Mouse (Mus musculus) hindbrain, embryonic 11.5 days (tissue): ENCODE measurements around the gene Ywhab. TPM values are rescaled to one million over a fixed set of nuclear protein-coding genes. Genes with fewer than 3 reads are reported as not detected.

Experiments used
- ATAC-seq: fragments of 200-750 bp; cut with Nextera tagmentation; 2 replicates; pipeline ENCODE4 v1.8.0; 2017; ENCODE audit warnings: mild to moderate bottlenecking, moderate TSS enrichment, moderate library complexity; ENCODE audit not compliant: low FRiP score
- DNase-seq: peaks from one replicate; pipeline ENCODE4 v3.0.0-alpha.2; 2015; ENCODE audit warnings: low spot score
- H3K27ac ChIP-seq: fragments of 300-500 bp; sonication (generic); 2 replicates; pipeline ENCODE4 v1.5.1; 2014; ENCODE audit warnings: mild to moderate bottlenecking, low read depth, low read length
- H3K27me3 ChIP-seq: fragments of 300-500 bp; sonication (generic); 2 replicates; pipeline ENCODE4 v1.6.1; 2014; ENCODE audit warnings: mild to moderate bottlenecking, low read length, moderate library complexity, mixed read lengths; ENCODE audit not compliant: control insufficient read depth, insufficient read depth
- H3K36me3 ChIP-seq: fragments of 300-500 bp; sonication (generic); 2 replicates; pipeline ENCODE4 v1.6.1; 2014; ENCODE audit warnings: mild to moderate bottlenecking, low read length, moderate library complexity, mixed read lengths; ENCODE audit not compliant: control insufficient read depth, insufficient read depth
- H3K4me1 ChIP-seq: fragments of 300-500 bp; sonication (generic); replicated peaks from 2 replicates; pipeline ENCODE4 v1.6.1; 2014; ENCODE audit warnings: low read length, mixed read lengths; ENCODE audit not compliant: control insufficient read depth, insufficient read depth
- H3K4me2 ChIP-seq: fragments of 300-500 bp; sonication (generic); replicated peaks from 2 replicates; pipeline ENCODE4 v1.6.1; 2014; ENCODE audit warnings: mild to moderate bottlenecking, low read depth, low read length
- H3K4me3 ChIP-seq: fragments of 300-500 bp; sonication (generic); 2 replicates; pipeline ENCODE4 v1.5.1; 2014; ENCODE audit warnings: low read depth, low read length
- H3K9ac ChIP-seq: fragments of 300-500 bp; sonication (generic); 2 replicates; pipeline ENCODE4 v1.6.1; 2014; ENCODE audit warnings: low read depth, low read length
- H3K9me3 ChIP-seq: fragments of 300-500 bp; sonication (generic); 2 replicates; pipeline ENCODE4 v1.6.1; 2016; ENCODE audit warnings: low read length; ENCODE audit not compliant: control insufficient read depth
- WGBS: fragments of 180-500 bp; shearing (Covaris S2); extraction: QIAGEN DNeasy Blood & Tissue Kit; methylation state at CpG from one replicate; pipeline ENCODE4 v1.1.7; 2014; 5-methylcytosine and 5-hydroxymethylcytosine counted together
- polyA plus RNA-seq: library from polyadenylated mRNA; unstranded; fragments of >200 nt; fragmentation: Nextera tagmentation; extraction: Ambion mirVana; gene quantifications from 2 replicates; pipeline ENCODE4 v1.2.1, GENCODE M21; 2014

The Ywhab gene
- polyA plus RNA-seq, 1 experiment from 2014 or later: 328 TPM

DNA sequence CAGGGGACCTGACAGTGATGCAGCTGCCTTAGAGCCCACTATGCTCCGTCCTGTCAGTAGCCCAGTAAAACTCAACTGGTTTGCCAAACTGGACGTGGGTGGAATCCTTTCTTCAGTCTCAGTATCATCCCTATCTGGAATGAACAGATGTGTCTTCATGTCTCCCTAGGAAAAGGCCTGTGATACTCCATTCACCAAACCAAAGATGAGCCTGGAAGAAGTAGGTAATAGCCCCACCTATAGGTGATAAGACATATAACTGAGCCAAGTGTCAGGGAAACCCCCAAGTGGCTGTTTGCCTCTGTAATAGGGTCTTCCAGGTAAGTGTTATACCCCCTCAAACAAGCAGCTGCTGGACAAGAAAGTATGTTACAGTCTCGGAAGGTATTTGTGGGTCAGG, 24.1 kb downstream of the Ywhab start:
- WGBS: 94% methylated on average over 3 of the region's 3 CpGs
- H3K9ac ChIP-seq: no peak overlapping the region
- ATAC-seq: no peak

DNA sequence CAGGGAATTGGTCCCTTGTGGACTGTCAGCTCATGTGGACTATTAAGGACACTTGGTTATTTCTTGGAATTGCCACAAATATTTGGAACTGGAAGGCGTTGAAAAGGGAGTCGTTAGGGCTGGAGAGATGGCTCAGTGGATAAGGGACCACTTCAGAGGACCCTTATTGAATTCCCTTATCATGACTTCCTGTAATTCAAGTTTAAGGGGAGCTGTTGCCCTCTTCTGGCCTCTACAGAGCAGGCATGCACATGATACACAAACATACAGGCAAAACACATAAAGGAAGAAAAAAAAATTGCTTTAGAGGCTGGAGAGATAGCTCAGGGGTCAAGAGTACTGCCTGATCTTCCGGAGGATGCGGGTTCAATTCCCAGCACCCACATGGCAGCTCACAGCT, 25.2 kb downstream of the Ywhab start:
- H3K9ac ChIP-seq: no peak overlapping the region
- H3K9me3 ChIP-seq: no peaks in the 10 kb centered on the region
- ATAC-seq (no peak), DNase-seq (no peak)
- H3K27me3 ChIP-seq: no peaks in the 10 kb centered on the region
- no peaks in the 10 kb centered on the region for H3K4me1 ChIP-seq
- peaks cover 20% of the 10 kb centered on the region for H3K36me3 ChIP-seq
- no peak overlapping the region for H3K27ac ChIP-seq
- no peak overlapping the region for H3K4me3 ChIP-seq
- no peak overlapping the region for H3K4me2 ChIP-seq
- 90% methylated on average over 4 of the region's 4 CpGs for WGBS

More for the DNA sequence above, 24.1 kb downstream of the Ywhab start:
- Histone ChIP-seq H3K27ac (no peak overlapping the region), H3K4me3 (no peak overlapping the region), H3K4me2 (no peak overlapping the region), H3K9me3 (no peaks in the 10 kb centered on the region), H3K27me3 (no peaks in the 10 kb centered on the region), H3K36me3 (peaks cover 20% of the 10 kb centered on the region), H3K4me1 (no peaks in the 10 kb centered on the region)
- no peak for DNase-seq

DNA sequence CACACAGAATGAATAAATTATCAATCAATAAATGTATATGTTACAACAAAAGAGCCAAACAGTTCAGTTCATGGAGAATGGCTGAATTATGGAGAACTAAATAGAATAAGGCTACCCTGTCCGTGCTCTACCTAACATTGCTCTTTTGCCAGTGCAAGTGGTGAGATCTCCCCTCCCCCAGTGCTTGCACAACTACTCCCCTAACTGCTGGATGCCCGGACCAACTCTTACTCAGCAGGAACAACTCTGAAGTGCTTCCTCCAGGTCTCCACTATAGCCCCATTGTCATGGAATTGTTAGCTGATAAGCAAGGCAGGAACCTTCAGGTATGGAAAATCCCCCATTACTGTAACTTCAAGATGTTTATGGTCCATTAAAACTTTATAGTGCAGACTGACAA, 27.3 kb downstream of the Ywhab start:
- no peaks in the 10 kb centered on the region for H3K9me3 ChIP-seq
- H3K4me1 ChIP-seq: no peaks in the 10 kb centered on the region
- H3K36me3 ChIP-seq: 0 out of 2 replicates have a peak, but pooled peaks cover 5% of the 10 kb centered on the region
- no peak overlapping the region for H3K4me3 ChIP-seq
- no peaks in the 10 kb centered on the region for H3K27me3 ChIP-seq
- 64% methylated on average over 2 of the region's 2 CpGs for WGBS
- no peak for DNase-seq
- no peak overlapping the region for H3K27ac ChIP-seq
- no peak for ATAC-seq
- H3K4me2 ChIP-seq: no peak overlapping the region
- H3K9ac ChIP-seq: no peak overlapping the region

DNA sequence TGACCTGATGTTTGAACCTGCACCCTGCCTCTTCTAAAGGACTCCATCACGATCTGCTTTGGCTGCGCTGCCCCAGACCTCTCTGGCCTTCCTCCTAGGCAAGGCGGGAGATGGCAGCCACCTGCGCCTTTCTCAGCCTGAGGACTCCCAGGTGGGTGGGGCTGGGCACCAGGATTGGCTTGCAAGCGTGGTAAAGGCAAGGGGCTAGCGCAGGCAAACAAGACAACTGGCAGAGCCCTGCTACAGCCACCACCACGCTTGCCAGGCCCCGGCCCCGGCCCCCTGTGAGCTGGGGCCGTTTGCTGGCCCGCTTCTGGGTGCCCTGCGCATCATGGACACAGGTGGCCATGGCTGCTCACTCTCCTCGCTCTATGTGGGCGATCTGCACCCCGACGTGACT, 30.4 kb downstream of the Ywhab start, which contains the start of gene Pabpc1l:
Pabpc1l (plus strand) TSS at position 301 of the 400 bp plus-strand sequence.
- no peak within 1 kb of the TSS for H3K9ac ChIP-seq
- H3K4me1 ChIP-seq: no peaks in the 10 kb centered on the region
- no peak within 1 kb of the TSS for H3K27ac ChIP-seq
- no peak within 1 kb of the TSS for H3K4me3 ChIP-seq
- no peak within 1 kb of the TSS for H3K4me2 ChIP-seq
- DNase-seq: no peak
- no peak for ATAC-seq
- H3K27me3 ChIP-seq: no peaks in the 10 kb centered on the region
- no peaks in the 10 kb centered on the region for H3K36me3 ChIP-seq
- WGBS: 84% methylated on average over 16 of the region's 16 CpGs
- no peaks in the 10 kb centered on the region for H3K9me3 ChIP-seq

DNA sequence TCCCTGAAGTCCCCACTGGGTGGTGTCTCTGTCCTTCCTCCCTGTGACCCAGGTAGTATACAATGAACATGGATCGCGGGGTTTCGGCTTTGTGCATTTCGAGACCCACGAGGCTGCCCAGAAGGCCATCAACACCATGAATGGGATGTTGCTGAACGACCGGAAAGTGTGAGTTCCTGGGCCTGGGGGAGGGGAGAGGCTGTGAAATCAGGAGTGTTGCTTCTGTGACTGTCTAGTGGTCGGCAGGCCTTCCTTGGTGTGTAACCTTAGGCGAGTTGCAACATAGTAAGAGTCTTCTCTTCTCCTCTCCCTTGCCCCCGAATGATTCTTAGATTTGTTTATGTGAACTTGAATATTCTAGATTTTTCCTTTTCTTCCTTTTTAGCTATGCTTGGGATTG, 36.4 kb downstream of the Ywhab start:
- DNase-seq: no peak
- Histone ChIP-seq H3K27ac (no peak overlapping the region), H3K4me2 (no peak overlapping the region), H3K4me3 (no peak overlapping the region), H3K36me3 (no peaks in the 10 kb centered on the region), H3K27me3 (no peaks in the 10 kb centered on the region), H3K9me3 (no peaks in the 10 kb centered on the region), H3K9ac (no peak overlapping the region), H3K4me1 (no peaks in the 10 kb centered on the region)
- no peak for ATAC-seq
- 87% methylated on average over 10 of the region's 10 CpGs for WGBS

DNA sequence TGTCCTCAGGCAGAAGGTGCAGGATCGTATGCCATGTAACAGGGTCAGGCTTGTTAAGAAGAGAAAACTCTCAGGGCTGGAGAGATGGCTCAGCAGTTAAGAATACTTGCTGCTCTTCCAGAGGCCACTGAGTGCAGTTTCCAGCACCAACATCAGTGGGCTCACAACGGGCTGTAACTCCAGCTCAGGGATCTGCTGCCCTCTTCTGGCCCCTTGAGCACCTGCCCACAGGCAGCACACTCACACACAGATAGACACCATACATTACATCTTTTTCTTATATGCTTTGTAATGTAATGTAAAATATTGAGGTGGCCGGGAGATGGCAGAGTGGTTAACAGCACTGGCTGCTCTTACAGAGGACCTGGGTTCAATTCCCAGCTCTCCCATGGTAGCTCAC, 38.2 kb downstream of the Ywhab start:
- ATAC-seq (no peak), DNase-seq (no peak)
- no peak overlapping the region for H3K9ac ChIP-seq
- 94% methylated on average over 3 of the region's 3 CpGs for WGBS
- H3K36me3 ChIP-seq: no peaks in the 10 kb centered on the region
- no peak overlapping the region for H3K4me3 ChIP-seq
- H3K4me1 ChIP-seq: no peaks in the 10 kb centered on the region
- no peaks in the 10 kb centered on the region for H3K27me3 ChIP-seq
- no peaks in the 10 kb centered on the region for H3K9me3 ChIP-seq
- H3K27ac ChIP-seq: no peak overlapping the region
- H3K4me2 ChIP-seq: no peak overlapping the region

DNA sequence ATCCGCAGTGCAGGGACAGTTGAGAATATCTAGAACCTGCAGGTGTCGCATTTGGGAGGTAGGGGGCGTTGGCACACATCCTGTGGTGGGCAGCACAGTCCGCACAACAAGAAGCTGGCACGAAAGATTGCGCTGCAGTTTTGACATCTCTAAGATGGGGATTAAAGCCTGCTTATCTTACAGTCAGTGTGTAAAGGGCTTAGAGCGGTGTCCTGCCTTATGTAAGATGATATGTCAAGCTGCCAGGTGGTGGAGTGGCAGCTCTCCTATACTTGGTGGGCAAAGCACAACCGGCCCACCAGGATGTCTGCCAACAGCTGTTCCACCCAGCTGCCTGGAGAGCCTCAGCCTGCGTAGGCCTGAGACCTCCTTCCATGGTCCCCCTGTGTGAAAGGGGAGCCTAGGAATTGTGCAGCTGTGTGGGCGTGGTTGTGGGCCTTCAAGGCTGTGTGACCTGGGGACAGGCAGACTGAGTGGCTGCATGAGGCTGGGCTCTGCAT, 41.8 kb downstream of the Ywhab start:
- DNase-seq (no peak), ATAC-seq (no peak)
- Histone ChIP-seq H3K27ac (no peak overlapping the region), H3K9me3 (no peaks in the 10 kb centered on the region), H3K9ac (no peak overlapping the region), H3K4me2 (no peak overlapping the region), H3K4me1 (no peaks in the 10 kb centered on the region), H3K4me3 (no peak overlapping the region), H3K27me3 (no peaks in the 10 kb centered on the region), H3K36me3 (no peaks in the 10 kb centered on the region)
- WGBS: 61% methylated on average over 10 of the region's 10 CpGs

DNA sequence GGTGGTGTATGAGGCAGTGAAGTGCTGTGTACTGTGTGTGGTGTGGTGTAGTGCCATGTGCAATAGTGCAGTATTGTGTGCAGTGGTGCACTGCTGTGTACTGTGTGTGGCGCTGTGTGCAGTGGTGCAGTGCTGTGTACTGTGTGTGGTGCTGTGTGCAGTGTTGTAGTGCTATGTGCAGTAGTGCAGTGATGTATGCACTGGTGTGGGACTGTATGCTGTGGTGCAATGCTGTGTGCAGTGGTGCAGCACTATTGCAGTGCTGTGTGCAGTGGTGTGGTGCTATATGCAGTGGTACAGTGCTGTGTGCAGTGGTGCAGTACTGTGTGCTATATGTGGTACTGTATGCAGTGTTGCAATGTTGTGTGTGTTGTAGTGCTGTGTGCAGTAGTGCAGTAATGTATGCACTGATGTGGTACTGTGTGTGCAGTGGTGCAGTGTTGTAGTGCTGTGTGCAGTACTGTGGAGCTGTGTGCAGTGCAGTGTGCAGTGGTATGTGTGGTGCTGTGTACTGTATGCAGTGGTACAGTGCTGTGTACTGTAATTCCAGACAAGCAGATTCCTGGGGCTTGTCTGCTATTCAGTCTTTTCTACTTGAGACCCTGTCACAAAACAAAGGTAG, 43.8 kb downstream of the Ywhab start:
- Histone ChIP-seq H3K4me3 (no peak overlapping the region), H3K9ac (no peak overlapping the region), H3K36me3 (no peaks in the 10 kb centered on the region), H3K4me1 (no peaks in the 10 kb centered on the region), H3K27ac (no peak overlapping the region), H3K4me2 (no peak overlapping the region), H3K9me3 (no peaks in the 10 kb centered on the region), H3K27me3 (no peaks in the 10 kb centered on the region)
- WGBS: 100% methylated on average over 1 of the region's 1 CpGs
- DNase-seq (no peak), ATAC-seq (0 out of 2 replicates have a peak, but pooled peaks have one; percentile 33)

DNA sequence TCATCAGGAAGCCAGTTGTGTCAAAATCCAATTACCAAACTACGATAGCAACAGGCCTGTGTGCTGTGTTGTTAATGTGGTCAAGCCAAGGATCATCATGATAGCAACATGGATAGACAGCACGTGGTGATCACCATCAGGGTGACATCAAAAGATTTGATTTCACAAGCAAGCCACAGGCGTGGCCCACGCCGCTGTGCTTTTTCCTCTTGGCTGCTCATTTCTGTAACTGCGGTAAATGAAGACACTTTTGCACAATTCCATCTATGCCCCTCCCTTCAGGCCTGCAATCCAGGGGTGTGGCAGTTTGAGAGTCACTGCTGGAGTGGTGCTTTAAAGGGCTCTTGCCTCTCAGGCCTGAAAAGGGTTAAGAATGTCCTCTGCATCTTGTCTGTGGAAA, 46.2 kb downstream of the Ywhab start:
- 89% methylated on average over 6 of the region's 6 CpGs for WGBS
- no peak overlapping the region for H3K9ac ChIP-seq
- no peak for ATAC-seq
- H3K4me2 ChIP-seq: no peak overlapping the region
- no peaks in the 10 kb centered on the region for H3K27me3 ChIP-seq
- DNase-seq: no peak
- H3K4me1 ChIP-seq: no peaks in the 10 kb centered on the region
- no peaks in the 10 kb centered on the region for H3K9me3 ChIP-seq
- H3K36me3 ChIP-seq: no peaks in the 10 kb centered on the region
- H3K4me3 ChIP-seq: no peak overlapping the region
- no peak overlapping the region for H3K27ac ChIP-seq
